Mouse (Mus musculus) limb, embryonic 14.5 days (tissue): Measurements from ENCODE around the gene Map7. TPM values are rescaled to one million over a fixed set of nuclear protein-coding genes. Genes with fewer than 3 reads are reported as not detected.

ENCODE experiments used
- ATAC-seq: fragments of 200-750 bp; cut with Nextera tagmentation; 2 replicates; pipeline ENCODE4 v1.8.0; 2017; ENCODE audit warnings: low read depth, moderate number of reproducible peaks, moderate TSS enrichment; ENCODE audit not compliant: low FRiP score
- DNase-seq: peaks from one replicate; pipeline ENCODE4 v3.0.0-alpha.2; 2015; ENCODE audit warnings: low spot score
- H3K27ac ChIP-seq: fragments of 300-500 bp; sonication (generic); replicated peaks from 2 replicates; pipeline ENCODE4 v1.5.1; 2014; ENCODE audit warnings: low read depth, mild to moderate bottlenecking, low read length, moderate library complexity, mixed read lengths
- H3K27me3 ChIP-seq: fragments of 300-500 bp; sonication (generic); 2 replicates; pipeline ENCODE4 v1.6.1; 2014; ENCODE audit warnings: low read length, mixed read lengths; ENCODE audit not compliant: control insufficient read depth, insufficient read depth
- H3K36me3 ChIP-seq: fragments of 300-500 bp; sonication (generic); 2 replicates; pipeline ENCODE4 v1.6.1; 2014; ENCODE audit warnings: mild to moderate bottlenecking, low read length, moderate library complexity, mixed read lengths; ENCODE audit not compliant: control insufficient read depth, insufficient read depth
- H3K4me1 ChIP-seq: fragments of 300-500 bp; sonication (generic); 2 replicates; pipeline ENCODE4 v1.6.1; 2014; ENCODE audit warnings: antibody characterized with exemption, low read length, mixed read lengths; ENCODE audit not compliant: control insufficient read depth, insufficient read depth
- H3K4me2 ChIP-seq: fragments of 300-500 bp; sonication (generic); replicated peaks from 2 replicates; pipeline ENCODE4 v1.6.1; 2014; ENCODE audit warnings: low read depth, mild to moderate bottlenecking, low read length, moderate library complexity; ENCODE audit not compliant: severe bottlenecking
- H3K4me3 ChIP-seq: fragments of 300-500 bp; sonication (generic); replicated peaks from 2 replicates; pipeline ENCODE4 v1.5.1; 2014; ENCODE audit warnings: low read length
- H3K9ac ChIP-seq: fragments of 300-500 bp; sonication (generic); 2 replicates; pipeline ENCODE4 v1.6.1; 2014; ENCODE audit warnings: mild to moderate bottlenecking, low read depth, low read length, moderate library complexity; ENCODE audit not compliant: severe bottlenecking
- H3K9me3 ChIP-seq: fragments of 300-500 bp; sonication (generic); 2 replicates; pipeline ENCODE4 v1.6.1; 2016; ENCODE audit warnings: low read length; ENCODE audit not compliant: control insufficient read depth
- POLR2A ChIP-seq: fragments of 200-500 bp; IDR thresholded peaks from 2 replicates; pipeline ENCODE4 v1.8.0; 2012; ENCODE audit warnings: inconsistent platforms, mild to moderate bottlenecking, moderate library complexity, borderline replicate concordance; ENCODE audit not compliant: insufficient read depth, insufficient read length; ENCODE audit errors: extremely low read depth
- WGBS: fragments of 180-500 bp; shearing (Covaris S2); extraction: QIAGEN DNeasy Blood & Tissue Kit; methylation state at CpG from one replicate; pipeline ENCODE4 v1.1.7; 2014; 5-methylcytosine and 5-hydroxymethylcytosine counted together
- polyA plus RNA-seq, 2 experiments: library from polyadenylated mRNA; depleted of rRNA in 1 of 2; stranded (reverse) in 1 of 2; unstranded in 1 of 2; fragments of >200 nt; fragmentation: Nextera tagmentation in 1 of 2; extraction: Ambion mirVana in 1 of 2; gene quantifications; 2 replicates each; pipeline versions ENCODE4 v1.2.1 to v1.2.3; 2012 to 2014

Map7 gene
- polyA plus RNA-seq, 2 experiments: 6.2 to 9.7 TPM

DNA sequence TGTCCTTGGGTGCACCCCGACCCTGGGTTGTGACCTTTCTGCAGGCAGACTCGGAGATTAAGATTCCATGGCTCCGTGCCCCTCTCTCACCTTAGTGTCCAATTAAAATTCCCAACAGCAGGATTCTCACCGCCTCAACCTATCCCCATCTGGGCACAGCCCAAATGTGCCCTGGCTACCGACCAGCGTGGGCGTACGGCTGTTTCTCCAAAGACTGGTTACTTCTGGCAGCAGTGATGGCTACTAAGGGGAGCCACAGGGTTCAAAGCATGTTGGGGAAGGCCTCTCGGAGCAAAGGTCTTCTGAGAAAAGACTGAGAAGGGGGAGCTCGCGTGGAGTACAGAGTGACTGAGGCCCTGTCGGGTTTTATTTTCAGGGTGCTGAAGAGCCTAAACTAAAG, 23.7 kb upstream of the Map7 start:
- TF ChIP-seq POLR2A: no peak
- 79% methylated on average over 12 of the region's 12 CpGs for WGBS
- no peak overlapping the region for H3K9ac ChIP-seq

DNA sequence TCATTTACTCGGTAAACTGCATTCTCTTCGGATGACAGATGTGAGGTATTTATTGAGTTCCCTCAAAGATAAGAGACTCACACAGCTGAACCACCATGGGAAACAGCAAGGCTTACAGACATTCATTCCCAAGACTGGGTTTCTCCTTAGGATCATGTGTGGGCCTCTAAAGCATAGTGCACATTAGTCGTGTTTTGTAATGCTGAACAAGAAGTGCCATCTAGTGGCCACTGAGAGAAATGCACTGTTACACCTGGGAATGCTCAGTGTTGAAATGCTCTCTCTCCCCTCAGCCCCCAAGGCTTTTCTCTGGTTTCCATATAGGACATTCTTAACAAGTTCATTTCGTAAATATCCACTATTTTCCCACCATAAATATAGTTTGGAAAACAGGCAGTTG, 23.0 kb upstream of the Map7 start:
- Histone ChIP-seq H3K4me2 (no peak overlapping the region), H3K27me3 (no peaks in the 10 kb centered on the region), H3K4me3 (no peak overlapping the region), H3K27ac (no peak overlapping the region), H3K4me1 (peaks cover 3% of the 10 kb centered on the region; the same call in 1 of the 2 replicates), H3K36me3 (no peaks in the 10 kb centered on the region), H3K9me3 (no peaks in the 10 kb centered on the region), H3K9ac (no peak overlapping the region)
- 44% methylated on average over 4 of the region's 4 CpGs for WGBS
- 0 out of 2 replicates have a peak, but pooled peaks have one; percentile 27 for ATAC-seq
- peak; percentile 83 for DNase-seq
- TF ChIP-seq POLR2A: no peak

More for the DNA sequence above, 23.7 kb upstream of the Map7 start:
- DNase-seq (no peak), ATAC-seq (no peak)
- H3K4me1 ChIP-seq: peaks cover 3% of the 10 kb centered on the region; the same call in 1 of the 2 replicates
- no peak overlapping the region for H3K27ac ChIP-seq
- no peaks in the 10 kb centered on the region for H3K36me3 ChIP-seq
- no peaks in the 10 kb centered on the region for H3K9me3 ChIP-seq
- no peak overlapping the region for H3K4me3 ChIP-seq
- no peaks in the 10 kb centered on the region for H3K27me3 ChIP-seq
- no peak overlapping the region for H3K4me2 ChIP-seq

- DNase-seq: no peak
- Histone ChIP-seq H3K9me3 (no peaks in the 10 kb centered on the region), H3K27ac (no peak overlapping the region), H3K36me3 (no peaks in the 10 kb centered on the region), H3K4me2 (no peak overlapping the region), H3K9ac (no peak overlapping the region), H3K4me1 (no peaks in the 10 kb centered on the region), H3K4me3 (no peak overlapping the region), H3K27me3 (no peaks in the 10 kb centered on the region)
- no peak for ATAC-seq
- no peak for TF ChIP-seq POLR2A
- 56% methylated on average over 12 of the region's 12 CpGs for WGBS
Measured at GRCm38 (mm10) chr10:20132933-20133652, 15.2 kb upstream of the Map7 start.

DNA sequence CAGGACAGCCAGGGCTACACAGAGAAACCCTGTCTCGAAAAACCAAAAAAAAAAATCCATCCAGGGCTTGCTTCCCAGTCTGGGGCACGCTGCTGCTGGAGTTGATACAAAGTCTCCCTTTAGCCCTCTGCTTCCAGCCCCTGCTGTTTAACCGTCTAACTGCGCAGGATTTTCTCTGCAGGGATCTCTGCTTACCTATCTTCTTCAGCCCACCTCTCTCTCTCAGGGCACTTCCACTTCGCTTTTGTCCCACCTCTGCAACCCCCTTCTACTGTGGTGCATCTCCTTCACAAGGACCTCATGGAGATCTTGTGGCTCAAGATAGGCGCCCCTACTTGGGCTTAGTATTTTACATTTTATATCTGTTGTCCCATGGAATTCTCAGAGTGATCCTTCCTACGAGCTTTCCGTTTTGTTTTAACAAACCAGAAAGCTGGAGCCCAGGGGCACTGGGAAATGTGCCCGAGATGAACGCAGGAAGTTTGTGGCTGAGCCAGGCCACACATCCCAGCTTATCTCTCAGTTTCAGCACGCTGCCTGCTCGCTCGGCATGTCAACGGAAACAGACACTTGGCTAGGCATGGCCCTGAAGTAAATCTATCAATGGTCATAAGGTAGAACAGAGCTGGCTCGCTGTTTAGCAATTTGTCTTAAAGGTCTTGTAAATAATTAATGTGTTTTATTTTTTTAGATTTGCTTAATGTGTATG, 12.8 kb upstream of the Map7 start:
- ATAC-seq: no peak
- H3K36me3 ChIP-seq: no peaks in the 10 kb centered on the region
- no peak overlapping the region for H3K4me2 ChIP-seq
- H3K27me3 ChIP-seq: no peaks in the 10 kb centered on the region
- no peaks in the 10 kb centered on the region for H3K4me1 ChIP-seq
- WGBS: 68% methylated on average over 15 of the region's 15 CpGs
- H3K4me3 ChIP-seq: no peak overlapping the region
- no peak for DNase-seq
- H3K27ac ChIP-seq: no peak overlapping the region
- H3K9ac ChIP-seq: no peak overlapping the region
- H3K9me3 ChIP-seq: no peaks in the 10 kb centered on the region
- no peak for TF ChIP-seq POLR2A

GRCm38 (mm10) chr10:20136505-20136904, 11.8 kb upstream of the Map7 start:
- no peaks in the 10 kb centered on the region for H3K27me3 ChIP-seq
- TF ChIP-seq POLR2A: no peak
- no peak overlapping the region for H3K27ac ChIP-seq
- no peak overlapping the region for H3K4me2 ChIP-seq
- H3K4me1 ChIP-seq: no peaks in the 10 kb centered on the region
- no peak for DNase-seq
- H3K4me3 ChIP-seq: no peak overlapping the region
- ATAC-seq: no peak
- no peak overlapping the region for H3K9ac ChIP-seq
- H3K36me3 ChIP-seq: no peaks in the 10 kb centered on the region
- 87% methylated on average over 1 of the region's 1 CpGs for WGBS
- H3K9me3 ChIP-seq: no peaks in the 10 kb centered on the region
